Mouse (Mus musculus): Measurements from ENCODE around the gene Tmed9. TPM values are rescaled to one million over a fixed set of nuclear protein-coding genes. Genes with fewer than 3 reads are reported as not detected.
"Not testable (repeated sequence)": the region's sequence is repeated elsewhere in the genome, so short reads cannot be mapped to it uniquely, and the experiment has no call there.

Tmed9 gene
- total and polyA plus RNA-seq, 3 experiments = 64.5 to 95.7 (median 85.5) TPM

- Histone ChIP-seq H3K36me3 (ENCODE audit: control insufficient read depth, insufficient read depth, low read length) (peaks cover 4% of the 10 kb centered on the region), H3K27me3 (ENCODE audit: control insufficient read depth, insufficient read depth, low read length) (no peaks in the 10 kb centered on the region), H3K79me2 (replicated peaks; ENCODE audit: control insufficient read depth, insufficient read depth, low read length) (peaks cover 3% of the 10 kb centered on the region), H3K9ac (ENCODE audit: low read depth, low read length) (no peak overlapping the region), H3K4me3 (no peak overlapping the region), H3K4me1 (ENCODE audit: control insufficient read depth, insufficient read depth, low read length) (no peaks in the 10 kb centered on the region), H3K27ac (no peak overlapping the region)
- WGBS = 77% methylated on average over 2 of the region's 2 CpGs
- TF ChIP-seq POLR2A (IDR thresholded peaks at IDR 0.05; ENCODE audit: insufficient read depth, low read depth, low read length) = no peak
- TF ChIP-seq EP300 (IDR thresholded peaks at IDR 0.05; ENCODE audit: insufficient read depth, low read depth, low read length) = no peak
- TF ChIP-seq CTCF (IDR thresholded peaks at IDR 0.05) = no peak
- no peak for DNase-seq
- intact Hi-C loops (cut with DNase I) = no loop called here
These were observed 46.7 kb downstream of the Tmed9 start for GRCm38 (mm10) chr13:55620275-55620674.

DNA sequence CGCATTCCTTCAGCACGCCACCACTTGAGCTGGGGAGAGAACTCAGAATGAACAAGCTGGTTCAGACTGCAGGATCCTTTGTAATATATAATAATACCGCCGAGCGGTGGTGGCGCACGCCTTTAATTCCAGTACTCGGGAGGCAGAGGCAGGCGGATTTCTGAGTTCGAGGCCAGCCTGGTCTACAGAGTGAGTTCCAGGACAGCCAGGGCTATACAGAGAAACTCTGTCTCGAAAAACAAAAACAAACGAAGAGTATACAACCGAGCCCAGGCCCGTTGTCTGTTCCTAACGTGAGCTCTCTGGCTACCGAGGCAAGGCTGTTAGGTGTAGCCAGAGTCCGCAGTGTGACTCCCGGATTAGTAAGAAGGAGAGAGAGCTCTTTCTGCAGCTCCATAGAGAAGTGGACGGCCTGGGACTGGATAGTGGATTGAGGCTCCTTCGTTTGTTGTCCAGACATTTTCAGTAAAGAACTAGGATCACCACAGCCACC, 48.7 kb downstream of the Tmed9 start:
- peak overlapping the region; percentile 89 for H3K27ac ChIP-seq
- H3K9ac ChIP-seq (ENCODE audit: low read depth, low read length) = peak overlapping the region; percentile 90
- H3K27me3 ChIP-seq (ENCODE audit: control insufficient read depth, insufficient read depth, low read length); H3K79me2 ChIP-seq (replicated peaks; ENCODE audit: control insufficient read depth, insufficient read depth, low read length); DNase-seq; H3K36me3 ChIP-seq (ENCODE audit: control insufficient read depth, insufficient read depth, low read length); H3K4me1 ChIP-seq (ENCODE audit: control insufficient read depth, insufficient read depth, low read length): not testable (repeated sequence)
- H3K4me3 ChIP-seq = peak overlapping the region; percentile 78
- 13% methylated on average over 20 of the region's 20 CpGs for WGBS
- intact Hi-C loops (cut with DNase I) = loop anchor here (2.0 kb wide), 2 partner anchors 21 to 51 kb away; partner anchors contain the start of gene Fam193b

- H3K27me3 ChIP-seq (ENCODE audit: control insufficient read depth, insufficient read depth, low read length) = no peaks in the 10 kb centered on the region
- under 1% methylated on average over 59 of the region's 59 CpGs for WGBS
- peaks cover 6% of the 10 kb centered on the region for H3K36me3 ChIP-seq (ENCODE audit: control insufficient read depth, insufficient read depth, low read length)
- peak within 1 kb of the TSS; percentile 78 for H3K4me3 ChIP-seq
- TF ChIP-seq EP300 (IDR thresholded peaks at IDR 0.05; ENCODE audit: insufficient read depth, low read depth, low read length) (0 out of 2 replicates have a peak, but pooled peaks have one; percentile 25), POLR2A (IDR thresholded peaks at IDR 0.05; ENCODE audit: insufficient read depth, low read depth, low read length) (peak; percentile 85), CTCF (IDR thresholded peaks at IDR 0.05) (no peak)
- peak; percentile 93 to 94 for DNase-seq
- intact Hi-C loops (cut with DNase I) = loop anchor here (2.0 kb wide), 2 partner anchors 22 to 52 kb away; partner anchors contain the start of gene Fam193b
- H3K79me2 ChIP-seq (replicated peaks; ENCODE audit: control insufficient read depth, insufficient read depth, low read length) = peaks cover 3% of the 10 kb centered on the region
- no peaks in the 10 kb centered on the region for H3K4me1 ChIP-seq (ENCODE audit: control insufficient read depth, insufficient read depth, low read length)
- peak within 1 kb of the TSS; percentile 96 for H3K9ac ChIP-seq (ENCODE audit: low read depth, low read length)
- H3K27ac ChIP-seq = peak within 1 kb of the TSS; percentile 89
These were observed 49.4 kb downstream of the Tmed9 start, which contains the start of gene Caml for GRCm38 (mm10) chr13:55622649-55623541. Gene Caml, plus strand, starts transcription at chr13:55623005.

DNA sequence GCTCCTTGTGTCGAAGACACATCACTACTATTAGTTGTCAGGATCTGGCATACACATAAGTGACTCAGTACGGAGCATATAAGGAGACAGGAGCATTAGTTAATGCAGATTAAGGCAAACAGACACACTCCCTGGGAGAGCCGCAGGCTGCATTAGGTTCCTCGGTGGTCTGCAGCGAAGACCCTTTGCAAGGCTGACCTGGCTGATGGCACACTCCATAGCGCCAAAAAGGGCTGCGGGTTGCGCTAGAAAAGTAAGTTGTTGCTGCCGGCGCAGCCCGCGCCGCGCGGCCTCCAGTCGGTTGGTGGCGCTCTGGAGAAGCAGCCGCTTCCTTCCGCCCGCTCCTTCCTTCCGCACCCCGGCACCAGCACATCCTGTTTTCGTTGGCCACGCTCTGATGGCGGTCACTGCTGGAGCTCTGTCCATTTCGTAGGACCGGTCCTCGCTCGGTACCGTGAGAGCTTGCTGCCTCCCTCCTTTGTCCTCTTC, 61.2 kb downstream of the Tmed9 start, which contains the start of gene Ddx46:
Gene Ddx46 (plus strand): TSS at position 389 of the 489 bp plus-strand sequence.
- peaks cover 3% of the 10 kb centered on the region for H3K79me2 ChIP-seq (replicated peaks; ENCODE audit: control insufficient read depth, insufficient read depth, low read length)
- peak; percentile 91 to 95 for DNase-seq
- intact Hi-C loops (cut with DNase I) = loop anchor here (2.0 kb wide), 1 partner anchor 64 kb away; the partner anchor contains the start of gene Fam193b
- H3K9ac ChIP-seq (ENCODE audit: low read depth, low read length) = peak within 1 kb of the TSS; percentile 93
- H3K4me1 ChIP-seq (ENCODE audit: control insufficient read depth, insufficient read depth, low read length) = peaks cover 1% of the 10 kb centered on the region
- no peaks in the 10 kb centered on the region; the same call in 1 of the 2 replicates for H3K36me3 ChIP-seq (ENCODE audit: control insufficient read depth, insufficient read depth, low read length)
- H3K27me3 ChIP-seq (ENCODE audit: control insufficient read depth, insufficient read depth, low read length) = no peaks in the 10 kb centered on the region
- H3K4me3 ChIP-seq = peak within 1 kb of the TSS; percentile 90
- TF ChIP-seq CTCF (IDR thresholded peaks at IDR 0.05) = no peak; the same call in 1 of the 2 replicates
- TF ChIP-seq EP300 (IDR thresholded peaks at IDR 0.05; ENCODE audit: insufficient read depth, low read depth, low read length) = peak; percentile 81; the same call in 1 of the 2 replicates
- peak; percentile 91 for TF ChIP-seq POLR2A (IDR thresholded peaks at IDR 0.05; ENCODE audit: insufficient read depth, low read depth, low read length)
- WGBS = 3% methylated on average over 30 of the region's 30 CpGs
- peak within 1 kb of the TSS; percentile 76 for H3K27ac ChIP-seq

GRCm38 (mm10) chr13:55635146-55635571, 61.6 kb downstream of the Tmed9 start:
- intact Hi-C loops (cut with DNase I) = loop anchor here (2.0 kb wide), 1 partner anchor 64 kb away; the partner anchor contains the start of gene Fam193b
- TF ChIP-seq CTCF (IDR thresholded peaks at IDR 0.05) = no peak
- no peak for TF ChIP-seq EP300 (IDR thresholded peaks at IDR 0.05; ENCODE audit: insufficient read depth, low read depth, low read length)
- TF ChIP-seq POLR2A (IDR thresholded peaks at IDR 0.05; ENCODE audit: insufficient read depth, low read depth, low read length) = no peak
- no peak for DNase-seq
- WGBS = under 1% methylated on average over 35 of the region's 40 CpGs
- Histone ChIP-seq H3K79me2 (replicated peaks; ENCODE audit: control insufficient read depth, insufficient read depth, low read length) (peaks cover 3% of the 10 kb centered on the region), H3K4me3 (peak overlapping the region; percentile 90), H3K27ac (peak overlapping the region; percentile 76), H3K27me3 (ENCODE audit: control insufficient read depth, insufficient read depth, low read length) (no peaks in the 10 kb centered on the region), H3K9ac (ENCODE audit: low read depth, low read length) (peak overlapping the region; percentile 93), H3K4me1 (ENCODE audit: control insufficient read depth, insufficient read depth, low read length) (peaks cover 1% of the 10 kb centered on the region), H3K36me3 (ENCODE audit: control insufficient read depth, insufficient read depth, low read length) (no peaks in the 10 kb centered on the region)
